Comparison of ENCODE assay signal across 31 mouse cellular contexts in the genomic region with DNA sequence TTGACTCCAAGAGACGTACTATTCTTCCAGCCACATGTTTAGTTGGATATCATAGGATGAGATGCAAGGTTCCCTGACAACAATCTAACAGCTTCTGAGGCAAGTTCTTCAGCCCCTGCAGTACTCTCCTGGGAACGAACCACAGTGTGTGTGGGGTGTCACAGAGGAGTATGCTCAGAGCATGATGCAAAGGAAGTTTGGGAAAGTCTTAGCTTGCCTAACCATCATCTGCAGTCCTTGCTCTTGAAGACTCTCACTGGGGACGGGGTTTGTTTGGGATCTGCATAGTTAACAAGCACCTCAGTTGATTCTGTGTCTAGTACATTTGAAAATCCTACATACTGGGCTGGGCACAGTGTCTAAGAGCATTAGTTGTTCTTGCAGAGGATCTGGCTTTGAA. TPM values are rescaled to one million over a fixed set of nuclear protein-coding genes. Genes with fewer than 3 reads are reported as not detected.
"Had no signal": no experiment of that assay in that cellular context is flagged by ENCODE, and none has a peak within 500 bp of the region (broad histone marks: within the 10 kb centered on the region; RNA-seq: fewer than 3 reads in every experiment).

No protein-coding gene starts in this region.

- DNase-seq: kidney, adult 11 months; kidney, adult 9 months; kidney, postnatal 25 days; liver; lung, adult 18-20 months; lung, postnatal 10 days; lung, postnatal 36 days; midbrain, embryonic 14.5 days; right cerebral cortex, adult 18-20 months; right cerebral cortex, postnatal 14 days; thymus, postnatal 25 days had no signal

- H3K9ac ChIP-seq: limb, embryonic 13.5 days; liver, embryonic 12.5 days; liver, embryonic 15.5 days; lung, embryonic 15.5 days; neural tube, embryonic 12.5 days; neural tube, embryonic 15.5 days had no signal

- H3K9me3 ChIP-seq: limb, embryonic 10.5 days; limb, embryonic 13.5 days; liver, embryonic 12.5 days; liver, embryonic 15.5 days; lung, embryonic 15.5 days; neural tube, embryonic 12.5 days; neural tube, embryonic 15.5 days had no signal

- ATAC-seq: liver, embryonic 12.5 days had no signal

- H3K4me2 ChIP-seq: limb, embryonic 13.5 days; liver, embryonic 12.5 days; liver, embryonic 15.5 days; lung, embryonic 15.5 days; midbrain, embryonic 11.5 days had no signal

- H3K4me3 ChIP-seq: limb, embryonic 10.5 days; limb, embryonic 13.5 days; liver, embryonic 12.5 days; liver, embryonic 15.5 days; lung, embryonic 15.5 days; neural tube, embryonic 12.5 days; neural tube, embryonic 15.5 days had no signal

- H3K27ac ChIP-seq: limb, embryonic 10.5 days; limb, embryonic 13.5 days; liver, embryonic 12.5 days; liver, embryonic 15.5 days; lung, embryonic 15.5 days; neural tube, embryonic 12.5 days; neural tube, embryonic 15.5 days had no signal

- H3K27me3 ChIP-seq: limb, embryonic 13.5 days; lung, embryonic 15.5 days; neural tube, embryonic 12.5 days; neural tube, embryonic 15.5 days had no signal

RNA-seq across cellular contexts. Expression of a gene that starts 4.8 kb away (rescaled TPM):
- total RNA-seq: layer of hippocampus, adult 18-20 months; layer of hippocampus, postnatal 25 days; left cerebral cortex, adult 18-20 months; left cerebral cortex, postnatal 25 days; megakaryocyte progenitor cell, adult 5-6 weeks; megakaryocyte-erythroid progenitor cell, adult 5-6 weeks; midbrain, postnatal 0 days had no signal
- polyA plus RNA-seq: liver, embryonic 12.5 days; liver, embryonic 15.5 days; lung, embryonic 15.5 days; midbrain, embryonic 14.5 days; neural tube, embryonic 12.5 days; small intestine, adult 2 months; spleen, adult 2 months; stomach, embryonic 16.5 days; testis, adult 2 months; thymus, postnatal 0 days had no signal
